Mouse (Mus musculus) cerebellum, postnatal 25 days (tissue): Measurements from ENCODE around the gene Fhl3.
"Not testable (repeated sequence)": the region's sequence is repeated elsewhere in the genome, so short reads cannot be mapped to it uniquely, and the experiment has no call there.

Experiments
- DNase-seq, 2 experiments: peaks; one replicate each; pipeline ENCODE4 v3.0.0; 2021; ENCODE audit warnings: mixed read lengths in 2 of 2

Gene Fhl3

GRCm38 (mm10) chr4:124683474-124683873 lies 17.0 kb upstream of the Fhl3 start:
- DNase-seq: peak; percentile 48 to 73

GRCm38 (mm10) chr4:124685004-124685403 lies 15.5 kb upstream of the Fhl3 start:
- DNase-seq: no peak

GRCm38 (mm10) chr4:124685453-124685852 lies 15.0 kb upstream of the Fhl3 start:
- no peak for DNase-seq

GRCm38 (mm10) chr4:124685897-124686402 lies 14.6 kb upstream of the Fhl3 start:
- DNase-seq: no peak

- no peak for DNase-seq
Observed at GRCm38 (mm10) chr4:124691455-124691854, 9.0 kb upstream of the Fhl3 start.

GRCm38 (mm10) chr4:124692416-124692861 lies 8.1 kb upstream of the Fhl3 start:
- no peak for DNase-seq

- DNase-seq: peak; percentile 83 to 88
Observed at GRCm38 (mm10) chr4:124693135-124693894, 7.2 kb upstream of the Fhl3 start, which contains the start of gene Utp11. TSS of gene Utp11 (minus strand) at chr4:124693600.

- no peak for DNase-seq
Observed at GRCm38 (mm10) chr4:124694572-124694971, 5.9 kb upstream of the Fhl3 start.

- no peak for DNase-seq
Observed at GRCm38 (mm10) chr4:124695786-124696516, 4.5 kb upstream of the Fhl3 start.

- DNase-seq: no peak
Observed at GRCm38 (mm10) chr4:124699791-124700190, 710 bp upstream of the Fhl3 start.

GRCm38 (mm10) chr4:124701052-124701845 lies 748 bp downstream of the Fhl3 start:
- DNase-seq: no peak

GRCm38 (mm10) chr4:124701916-124702315 lies 1.4 kb downstream of the Fhl3 start:
- DNase-seq: peak in 1 of 2 experiments; percentile 31

GRCm38 (mm10) chr4:124703406-124703805 lies 2.9 kb downstream of the Fhl3 start:
- DNase-seq: peak in 1 of 2 experiments; percentile 40

- DNase-seq: no peak
Observed at GRCm38 (mm10) chr4:124703881-124704796, 3.6 kb downstream of the Fhl3 start.

- no peak for DNase-seq
Observed at GRCm38 (mm10) chr4:124704797-124705474, 4.4 kb downstream of the Fhl3 start.

GRCm38 (mm10) chr4:124705661-124706269 lies 5.3 kb downstream of the Fhl3 start:
- DNase-seq: no peak

- not testable (repeated sequence) for DNase-seq
Observed at GRCm38 (mm10) chr4:124707381-124708199, 7.1 kb downstream of the Fhl3 start.

- not testable (repeated sequence) for DNase-seq
Observed at GRCm38 (mm10) chr4:124708200-124708517, 7.7 kb downstream of the Fhl3 start.

- DNase-seq: peak in 1 of 2 experiments; percentile 46
Observed at GRCm38 (mm10) chr4:124708518-124709477, 8.3 kb downstream of the Fhl3 start.
